Mouse (Mus musculus) heart, embryonic 13.5 days (tissue): ENCODE measurements at regions not wholly inside any gene's neighbourhood (a gene's known extent, or its start where the extent isn't known, plus 50 kb on each side); places are given as distances from the start of the nearest gene placed in this dataset.

Experiments
- ATAC-seq: fragments of 200-750 bp; cut with Nextera tagmentation; 2 replicates; pipeline ENCODE4 v1.8.0; 2017; ENCODE audit warnings: moderate TSS enrichment; ENCODE audit not compliant: insufficient number of reproducible peaks, low FRiP score, low TSS enrichment; ENCODE audit errors: extremely low read depth
- H3K27ac ChIP-seq: fragments of 300-500 bp; sonication (generic); replicated peaks from 2 replicates; pipeline ENCODE4 v1.5.1; 2015; ENCODE audit warnings: moderate library complexity, mild to moderate bottlenecking, inconsistent platforms
- H3K27me3 ChIP-seq: fragments of 300-500 bp; sonication (generic); replicated peaks from 2 replicates; pipeline ENCODE4 v1.6.1; 2015; ENCODE audit warnings: mild to moderate bottlenecking, inconsistent platforms
- H3K36me3 ChIP-seq: fragments of 300-500 bp; sonication (generic); 2 replicates; pipeline ENCODE4 v1.6.1; 2015; ENCODE audit warnings: mild to moderate bottlenecking, inconsistent platforms
- H3K4me1 ChIP-seq: fragments of 300-500 bp; sonication (generic); 2 replicates; pipeline ENCODE4 v1.6.1; 2015; ENCODE audit warnings: inconsistent platforms
- H3K4me2 ChIP-seq: fragments of 300-500 bp; sonication (generic); 2 replicates; pipeline ENCODE4 v1.6.1; 2015; ENCODE audit warnings: inconsistent platforms, mild to moderate bottlenecking, moderate library complexity
- H3K4me3 ChIP-seq: fragments of 300-500 bp; sonication (generic); 2 replicates; pipeline ENCODE4 v1.5.1; 2015; ENCODE audit warnings: moderate library complexity, mild to moderate bottlenecking, inconsistent platforms
- H3K9ac ChIP-seq: fragments of 300-500 bp; sonication (generic); 2 replicates; pipeline ENCODE4 v1.6.1; 2015; ENCODE audit warnings: inconsistent platforms, mild to moderate bottlenecking, moderate library complexity
- H3K9me3 ChIP-seq: fragments of 300-500 bp; sonication (generic); 2 replicates; pipeline ENCODE4 v1.6.1; 2016; ENCODE audit warnings: inconsistent platforms
- WGBS: fragments of 180-500 bp; shearing (Covaris S2); methylation state at CpG from one replicate; pipeline ENCODE4 v1.1.7; 2015; ENCODE audit warnings: mixed read lengths; 5-methylcytosine and 5-hydroxymethylcytosine counted together

- no peak overlapping the region for H3K4me2 ChIP-seq
- H3K9ac ChIP-seq: no peak overlapping the region
- H3K27ac ChIP-seq: no peak overlapping the region
- H3K4me3 ChIP-seq: no peak overlapping the region
- 82% methylated on average over 7 of the region's 7 CpGs for WGBS
- no peaks in the 10 kb centered on the region for H3K27me3 ChIP-seq
- no peaks in the 10 kb centered on the region for H3K9me3 ChIP-seq
- peaks cover 14% of the 10 kb centered on the region; the same call in 1 of the 2 replicates for H3K4me1 ChIP-seq
- no peaks in the 10 kb centered on the region for H3K36me3 ChIP-seq
- ATAC-seq: no peak
Measured at GRCm38 (mm10) chr15:93189266-93189855, 85.6 kb downstream of the Gxylt1 start.

- H3K27ac ChIP-seq: no peak overlapping the region
- no peaks in the 10 kb centered on the region for H3K27me3 ChIP-seq
- no peaks in the 10 kb centered on the region for H3K4me1 ChIP-seq
- no peak overlapping the region for H3K4me3 ChIP-seq
- WGBS: 77% methylated on average over 5 of the region's 5 CpGs
- no peaks in the 10 kb centered on the region for H3K36me3 ChIP-seq
- no peak for ATAC-seq
- H3K4me2 ChIP-seq: no peak overlapping the region
- no peaks in the 10 kb centered on the region for H3K9me3 ChIP-seq
- H3K9ac ChIP-seq: no peak overlapping the region
Measured at GRCm38 (mm10) chr15:93176221-93176620, 98.8 kb downstream of the Gxylt1 start.

- Histone ChIP-seq H3K27ac (peak overlapping the region; percentile 15; the same call in 1 of the 2 replicates), H3K36me3 (no peaks in the 10 kb centered on the region), H3K4me1 (no peaks in the 10 kb centered on the region), H3K9ac (no peak overlapping the region), H3K4me3 (no peak overlapping the region), H3K9me3 (no peaks in the 10 kb centered on the region), H3K27me3 (no peaks in the 10 kb centered on the region), H3K4me2 (no peak overlapping the region)
- 40% methylated on average over 3 of the region's 3 CpGs for WGBS
- ATAC-seq: peak; percentile 61; the same call in 1 of the 2 replicates
Measured at GRCm38 (mm10) chr15:93168784-93169183, 106.2 kb downstream of the Gxylt1 start.

- Histone ChIP-seq H3K36me3 (no peaks in the 10 kb centered on the region), H3K27me3 (no peaks in the 10 kb centered on the region), H3K4me3 (no peak overlapping the region), H3K4me1 (no peaks in the 10 kb centered on the region), H3K27ac (no peak overlapping the region), H3K9me3 (no peaks in the 10 kb centered on the region), H3K9ac (no peak overlapping the region), H3K4me2 (no peak overlapping the region)
- no peak for ATAC-seq
- 78% methylated on average over 9 of the region's 9 CpGs for WGBS
Measured at GRCm38 (mm10) chr15:93167451-93167850, 107.5 kb downstream of the Gxylt1 start.

GRCm38 (mm10) chr15:93161924-93162910 lies 112.8 kb downstream of the Gxylt1 start:
- Histone ChIP-seq H3K36me3 (no peaks in the 10 kb centered on the region), H3K4me3 (no peak overlapping the region), H3K27me3 (no peaks in the 10 kb centered on the region), H3K4me2 (peak overlapping the region; percentile 13; the same call in 1 of the 2 replicates), H3K4me1 (no peaks in the 10 kb centered on the region; the same call in 1 of the 2 replicates), H3K9ac (no peak overlapping the region), H3K9me3 (peaks cover 4% of the 10 kb centered on the region; the same call in 1 of the 2 replicates), H3K27ac (peak overlapping the region; percentile 62)
- ATAC-seq: no peak
- WGBS: 67% methylated on average over 25 of the region's 25 CpGs

- ATAC-seq: no peak
- H3K27ac ChIP-seq: peak overlapping the region; percentile 62; the same call in 1 of the 2 replicates
Measured at GRCm38 (mm10) chr15:93161329-93161728, 113.7 kb downstream of the Gxylt1 start.

GRCm38 (mm10) chr15:93155756-93156155 lies 119.2 kb downstream of the Gxylt1 start:
- no peak for ATAC-seq

More at GRCm38 (mm10) chr15:93161329-93161728, 113.7 kb downstream of the Gxylt1 start:
- Histone ChIP-seq H3K9me3 (peaks cover 4% of the 10 kb centered on the region; the same call in 1 of the 2 replicates), H3K4me3 (no peak overlapping the region), H3K27me3 (no peaks in the 10 kb centered on the region), H3K36me3 (no peaks in the 10 kb centered on the region), H3K4me1 (no peaks in the 10 kb centered on the region; the same call in 1 of the 2 replicates), H3K4me2 (no peak overlapping the region), H3K9ac (no peak overlapping the region)
- 64% methylated on average over 7 of the region's 7 CpGs for whole genome bisulfite sequencing

GRCm38 (mm10) chr15:93154022-93154421 lies 121.0 kb downstream of the Gxylt1 start:
- no peak overlapping the region for H3K4me3 ChIP-seq
- WGBS: 51% methylated on average over 4 of the region's 4 CpGs
- H3K36me3 ChIP-seq: no peaks in the 10 kb centered on the region
- no peaks in the 10 kb centered on the region for H3K4me1 ChIP-seq
- no peak overlapping the region for H3K27ac ChIP-seq
- no peak overlapping the region for H3K9ac ChIP-seq
- no peaks in the 10 kb centered on the region for H3K9me3 ChIP-seq
- ATAC-seq: no peak
- no peaks in the 10 kb centered on the region for H3K27me3 ChIP-seq
- no peak overlapping the region for H3K4me2 ChIP-seq

More at GRCm38 (mm10) chr15:93155756-93156155, 119.2 kb downstream of the Gxylt1 start:
- H3K27ac ChIP-seq: no peak overlapping the region
- peaks cover 4% of the 10 kb centered on the region; the same call in 1 of the 2 replicates for H3K9me3 ChIP-seq
- no peak overlapping the region for H3K9ac ChIP-seq
- no peak overlapping the region for H3K4me3 ChIP-seq
- H3K36me3 ChIP-seq: no peaks in the 10 kb centered on the region
- 72% methylated on average over 3 of the region's 3 CpGs for WGBS
- H3K4me1 ChIP-seq: no peaks in the 10 kb centered on the region
- H3K27me3 ChIP-seq: no peaks in the 10 kb centered on the region
- H3K4me2 ChIP-seq: no peak overlapping the region

- Histone ChIP-seq H3K9ac (no peak overlapping the region), H3K4me1 (no peaks in the 10 kb centered on the region), H3K27ac (no peak overlapping the region), H3K9me3 (no peaks in the 10 kb centered on the region), H3K36me3 (no peaks in the 10 kb centered on the region), H3K27me3 (no peaks in the 10 kb centered on the region), H3K4me2 (no peak overlapping the region), H3K4me3 (no peak overlapping the region)
- 60% methylated on average over 9 of the region's 9 CpGs for WGBS
- no peak for ATAC-seq
Measured at GRCm38 (mm10) chr15:93144899-93145298, 130.1 kb downstream of the Gxylt1 start.

GRCm38 (mm10) chr15:93144264-93144663 lies 130.7 kb downstream of the Gxylt1 start:
- Histone ChIP-seq H3K27ac (no peak overlapping the region), H3K4me2 (no peak overlapping the region), H3K36me3 (no peaks in the 10 kb centered on the region), H3K4me1 (no peaks in the 10 kb centered on the region), H3K9ac (no peak overlapping the region), H3K4me3 (no peak overlapping the region), H3K9me3 (no peaks in the 10 kb centered on the region), H3K27me3 (no peaks in the 10 kb centered on the region)
- ATAC-seq: no peak
- 70% methylated on average over 4 of the region's 4 CpGs for WGBS

- Histone ChIP-seq H3K4me3 (no peak overlapping the region), H3K4me2 (no peak overlapping the region), H3K27me3 (no peaks in the 10 kb centered on the region), H3K9ac (no peak overlapping the region), H3K9me3 (no peaks in the 10 kb centered on the region), H3K4me1 (no peaks in the 10 kb centered on the region), H3K36me3 (no peaks in the 10 kb centered on the region), H3K27ac (no peak overlapping the region)
- no peak for ATAC-seq
- WGBS: 74% methylated on average over 18 of the region's 18 CpGs
Measured at GRCm38 (mm10) chr15:93133379-93133778, 141.6 kb downstream of the Gxylt1 start.
